Mouse (Mus musculus) stomach, postnatal 0 days (tissue): ENCODE data around the gene Cyb5rl. TPM values are rescaled to one million over a fixed set of nuclear protein-coding genes. Genes with fewer than 3 reads are reported as not detected.

ENCODE experiments used
- ATAC-seq: fragments of 200-750 bp; cut with Nextera tagmentation; 2 replicates; pipeline ENCODE4 v1.8.0; 2017; ENCODE audit not compliant: low FRiP score, low TSS enrichment
- DNase-seq: peaks from one replicate; pipeline ENCODE4 v3.0.0-alpha.2; 2016; ENCODE audit warnings: low spot score
- H3K27ac ChIP-seq: fragments of 300-500 bp; sonication (generic); replicated peaks from 2 replicates; pipeline ENCODE4 v1.5.1; 2014; ENCODE audit warnings: mild to moderate bottlenecking, control low read depth
- H3K27me3 ChIP-seq: fragments of 300-500 bp; sonication (generic); 2 replicates; pipeline ENCODE4 v1.6.1; 2014; ENCODE audit warnings: low read length; ENCODE audit not compliant: control insufficient read depth, insufficient read depth
- H3K36me3 ChIP-seq: fragments of 300-500 bp; sonication (generic); 2 replicates; pipeline ENCODE4 v1.6.1; 2014; ENCODE audit warnings: low read length, mixed read lengths; ENCODE audit not compliant: control insufficient read depth, insufficient read depth
- H3K4me1 ChIP-seq: fragments of 300-500 bp; sonication (generic); replicated peaks from 2 replicates; pipeline ENCODE4 v1.6.1; 2014; ENCODE audit warnings: antibody characterized with exemption; ENCODE audit not compliant: control insufficient read depth, insufficient read depth
- H3K4me2 ChIP-seq: fragments of 300-500 bp; sonication (generic); replicated peaks from 2 replicates; pipeline ENCODE4 v1.6.1; 2014; ENCODE audit warnings: low read depth, mild to moderate bottlenecking, control low read depth, moderate library complexity
- H3K4me3 ChIP-seq: fragments of 300-500 bp; sonication (generic); 2 replicates; pipeline ENCODE4 v1.5.1; 2014; ENCODE audit warnings: low read depth, low read length, control low read depth
- H3K9ac ChIP-seq: fragments of 300-500 bp; sonication (generic); 2 replicates; pipeline ENCODE4 v1.6.1; 2014; ENCODE audit warnings: mild to moderate bottlenecking, low read length, control low read depth, mixed read lengths
- H3K9me3 ChIP-seq: fragments of 300-500 bp; sonication (generic); 2 replicates; pipeline ENCODE4 v1.6.1; 2016; ENCODE audit warnings: low read length; ENCODE audit not compliant: control insufficient read depth
- CTCF ChIP-seq: IDR thresholded peaks from 2 replicates; pipeline ENCODE4 v1.5.1; 2016; ENCODE audit warnings: antibody characterized with exemption, low read depth, mild to moderate bottlenecking, moderate library complexity
- EP300 ChIP-seq: optimal IDR thresholded peaks from 2 replicates; pipeline ENCODE3; 2016; ENCODE audit warnings: antibody characterized with exemption
- WGBS: fragments of 180-500 bp; shearing (Covaris S2); extraction: QIAGEN DNeasy Blood & Tissue Kit; methylation state at CpG from one replicate; pipeline ENCODE4 v1.1.7; 2014; 5-methylcytosine and 5-hydroxymethylcytosine counted together
- polyA plus RNA-seq: library from polyadenylated mRNA; unstranded; fragments of >200 nt; fragmentation: Nextera tagmentation; extraction: Ambion mirVana; gene quantifications from 2 replicates; pipeline ENCODE4 v1.2.1, GENCODE M21; 2015

Gene Cyb5rl
- polyA plus RNA-seq, 1 experiment from 2014 or later, result 5.6 TPM

DNA sequence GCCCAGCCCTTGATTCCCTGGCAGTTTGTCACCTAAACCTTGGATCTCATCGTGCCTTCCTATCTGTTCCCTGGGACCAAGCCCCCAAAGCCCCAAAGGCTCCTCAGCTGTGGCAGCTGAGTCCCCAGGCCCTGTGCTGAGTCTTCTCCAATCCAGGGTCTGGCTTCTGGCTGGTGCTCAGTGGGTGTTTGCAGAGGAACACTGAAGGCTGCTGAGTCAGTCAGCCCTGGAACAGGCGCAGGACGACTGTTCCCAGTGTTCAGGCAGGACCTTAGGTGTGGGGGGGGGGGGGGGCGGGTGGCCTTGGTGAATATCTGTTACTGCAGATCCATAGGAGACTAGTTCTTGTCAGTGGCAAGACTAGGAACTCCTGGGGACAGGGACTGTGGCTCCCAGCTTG is 14.9 kb upstream of the Cyb5rl start:
- H3K4me3 ChIP-seq, result no peak overlapping the region
- H3K9ac ChIP-seq, result no peak overlapping the region
- no peak for DNase-seq
- no peaks in the 10 kb centered on the region for H3K27me3 ChIP-seq
- H3K4me1 ChIP-seq, result no peaks in the 10 kb centered on the region
- no peak overlapping the region for H3K4me2 ChIP-seq
- H3K36me3 ChIP-seq, result peaks cover 21% of the 10 kb centered on the region
- no peak overlapping the region for H3K27ac ChIP-seq
- H3K9me3 ChIP-seq, result no peaks in the 10 kb centered on the region
- 72% methylated on average over 4 of the region's 4 CpGs for WGBS
- no peak for ATAC-seq
- no peak for TF ChIP-seq CTCF

DNA sequence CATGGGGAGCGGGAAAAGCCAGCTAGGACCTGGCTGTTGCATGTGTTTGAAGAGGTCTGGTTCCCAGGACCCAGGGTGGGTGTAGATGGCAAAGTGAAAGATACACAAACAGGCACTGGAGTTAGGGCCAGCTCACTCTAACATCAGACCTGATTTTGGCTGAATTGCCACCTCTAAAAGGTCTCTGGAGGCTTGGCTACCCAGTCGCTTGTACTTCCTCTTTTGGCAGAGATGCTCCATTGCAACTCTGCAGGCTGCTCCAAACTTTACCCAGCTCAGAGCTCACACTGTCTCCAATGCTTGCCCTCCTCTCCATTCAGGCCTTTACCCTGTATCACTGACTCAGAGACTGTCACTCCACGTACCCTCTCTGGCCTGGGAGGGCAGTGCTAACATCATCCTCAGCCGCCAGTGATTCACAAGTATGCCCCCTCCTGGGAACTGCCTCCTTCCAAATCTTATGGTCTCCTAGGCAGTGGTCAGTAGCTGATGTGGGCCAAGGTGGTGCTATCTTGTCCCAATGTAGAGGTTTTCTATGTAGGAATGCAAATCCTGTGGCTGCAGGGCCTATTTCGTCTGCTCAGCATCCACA is 13.7 kb upstream of the Cyb5rl start:
- no peak overlapping the region for H3K4me2 ChIP-seq
- 50% methylated on average over 5 of the region's 5 CpGs for WGBS

DNA sequence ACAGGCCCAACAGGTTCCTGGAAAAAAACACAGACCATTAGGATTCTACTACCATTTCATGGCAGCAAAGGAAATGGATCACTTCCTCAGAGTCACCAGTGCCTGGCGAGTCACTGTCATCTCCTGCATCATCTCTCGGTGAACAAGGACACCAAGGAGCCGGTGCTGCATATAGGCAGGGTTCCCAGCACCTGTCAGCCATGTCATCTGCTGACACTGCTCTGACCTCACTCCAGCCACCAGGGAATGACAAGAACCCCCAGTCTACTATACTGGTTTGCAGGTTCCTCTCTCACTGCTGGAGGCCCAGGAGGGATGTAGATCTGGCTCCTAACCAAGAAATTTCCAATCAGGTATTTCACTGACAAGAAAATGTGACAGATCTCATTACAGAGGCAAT is 10.7 kb upstream of the Cyb5rl start:
- Histone ChIP-seq H3K4me2 (no peak overlapping the region), H3K27ac (no peak overlapping the region), H3K27me3 (no peaks in the 10 kb centered on the region), H3K4me1 (no peaks in the 10 kb centered on the region), H3K9me3 (no peaks in the 10 kb centered on the region), H3K9ac (no peak overlapping the region), H3K4me3 (no peak overlapping the region), H3K36me3 (peaks cover 26% of the 10 kb centered on the region)
- ATAC-seq, result no peak
- DNase-seq, result no peak
- TF ChIP-seq CTCF, result no peak
- no peak for TF ChIP-seq EP300
- 73% methylated on average over 3 of the region's 3 CpGs for WGBS

More for the DNA sequence above, 13.7 kb upstream of the Cyb5rl start:
- ATAC-seq (no peak), DNase-seq (no peak)
- Histone ChIP-seq H3K36me3 (peaks cover 18% of the 10 kb centered on the region), H3K9ac (no peak overlapping the region), H3K4me1 (no peaks in the 10 kb centered on the region), H3K4me3 (no peak overlapping the region), H3K9me3 (no peaks in the 10 kb centered on the region), H3K27me3 (no peaks in the 10 kb centered on the region), H3K27ac (no peak overlapping the region)
- peak; percentile 23; the same call in 1 of the 2 replicates for TF ChIP-seq CTCF
- TF ChIP-seq EP300, result no peak

DNA sequence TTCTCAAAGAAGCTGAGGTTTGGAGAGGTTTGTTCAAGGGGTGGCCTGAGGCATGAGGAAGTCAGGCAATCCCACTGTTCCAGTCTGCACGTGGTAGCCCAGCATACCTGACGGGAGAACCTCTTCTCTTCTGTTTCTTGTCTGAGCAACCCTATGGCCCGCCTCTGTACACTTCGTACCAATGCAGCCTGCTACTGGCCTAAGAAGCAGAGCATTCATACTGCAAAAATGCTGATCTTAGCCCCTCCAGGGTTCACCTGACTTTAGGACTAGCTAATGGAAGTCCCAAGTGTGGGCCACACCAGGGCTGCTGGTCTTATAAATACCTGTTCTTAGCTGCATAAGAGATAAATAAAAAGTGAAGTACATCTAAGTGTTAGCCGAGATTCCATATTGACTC is 8.4 kb upstream of the Cyb5rl start:
- DNase-seq (no peak), ATAC-seq (no peak)
- H3K27ac ChIP-seq, result no peak overlapping the region
- H3K4me3 ChIP-seq, result no peak overlapping the region
- no peak overlapping the region for H3K9ac ChIP-seq
- no peaks in the 10 kb centered on the region for H3K4me1 ChIP-seq
- no peak overlapping the region for H3K4me2 ChIP-seq
- H3K27me3 ChIP-seq, result no peaks in the 10 kb centered on the region
- H3K36me3 ChIP-seq, result peaks cover 26% of the 10 kb centered on the region
- H3K9me3 ChIP-seq, result no peaks in the 10 kb centered on the region
- no peak for TF ChIP-seq EP300
- 88% methylated on average over 5 of the region's 5 CpGs for WGBS

DNA sequence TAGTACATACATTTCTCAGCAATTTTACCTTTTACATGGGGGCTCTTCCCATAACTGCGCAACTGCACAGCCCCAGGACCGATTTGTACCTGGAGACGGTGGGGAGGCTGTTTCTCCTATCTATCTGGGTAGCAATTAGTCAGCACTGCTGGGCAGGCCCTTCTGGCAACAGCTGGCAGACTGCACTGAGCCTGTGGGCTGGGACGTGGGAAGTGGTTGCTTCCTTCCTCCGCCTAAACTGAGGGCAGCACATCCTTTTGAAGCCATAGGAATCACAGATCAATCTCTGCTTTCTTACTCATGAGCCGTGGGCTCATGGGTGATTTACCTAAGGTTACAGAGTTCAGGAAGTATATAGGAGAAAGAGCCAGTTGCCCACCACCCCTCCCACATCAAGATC is 8.0 kb upstream of the Cyb5rl start:
- ATAC-seq (no peak), DNase-seq (no peak)
- H3K36me3 ChIP-seq, result peaks cover 26% of the 10 kb centered on the region
- H3K27ac ChIP-seq, result no peak overlapping the region
- no peak overlapping the region for H3K4me2 ChIP-seq
- no peak overlapping the region for H3K4me3 ChIP-seq
- H3K9me3 ChIP-seq, result no peaks in the 10 kb centered on the region
- 84% methylated on average over 6 of the region's 6 CpGs for WGBS
- no peaks in the 10 kb centered on the region for H3K27me3 ChIP-seq
- TF ChIP-seq CTCF, result no peak
- no peak for TF ChIP-seq EP300
- H3K9ac ChIP-seq, result no peak overlapping the region
- no peaks in the 10 kb centered on the region for H3K4me1 ChIP-seq

DNA sequence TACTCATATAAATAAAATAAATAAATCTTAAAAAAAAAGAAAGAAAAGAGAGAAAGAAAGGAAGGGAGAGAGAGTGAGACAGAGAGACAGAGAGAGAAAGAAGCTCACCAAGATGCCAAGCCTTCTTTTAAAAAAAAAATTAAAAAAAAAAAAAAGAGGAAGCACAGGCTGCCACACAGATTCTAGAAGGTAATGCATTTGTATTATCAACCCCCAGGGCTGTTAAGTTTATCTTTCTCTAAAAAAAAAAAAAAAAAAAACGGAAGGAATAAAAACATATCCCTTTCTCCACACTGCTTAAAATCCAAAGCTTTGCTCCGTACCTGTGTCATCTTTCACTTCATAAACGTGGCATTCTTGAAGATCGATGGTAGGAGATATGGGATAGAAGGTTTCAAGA is 5.2 kb upstream of the Cyb5rl start:
- WGBS, result 93% methylated on average over 4 of the region's 4 CpGs
- peaks cover 28% of the 10 kb centered on the region for H3K36me3 ChIP-seq
- H3K4me2 ChIP-seq, result no peak overlapping the region
- H3K27ac ChIP-seq, result no peak overlapping the region
- no peaks in the 10 kb centered on the region; the same call in 1 of the 2 replicates for H3K4me1 ChIP-seq
- no peak overlapping the region for H3K4me3 ChIP-seq
- TF ChIP-seq EP300, result no peak
- no peak for TF ChIP-seq CTCF
- H3K27me3 ChIP-seq, result no peaks in the 10 kb centered on the region
- H3K9me3 ChIP-seq, result no peaks in the 10 kb centered on the region
- DNase-seq (no peak), ATAC-seq (no peak)
- H3K9ac ChIP-seq, result no peak overlapping the region
